Mouse (Mus musculus): ENCODE results near the gene Kirrel3.

DNA sequence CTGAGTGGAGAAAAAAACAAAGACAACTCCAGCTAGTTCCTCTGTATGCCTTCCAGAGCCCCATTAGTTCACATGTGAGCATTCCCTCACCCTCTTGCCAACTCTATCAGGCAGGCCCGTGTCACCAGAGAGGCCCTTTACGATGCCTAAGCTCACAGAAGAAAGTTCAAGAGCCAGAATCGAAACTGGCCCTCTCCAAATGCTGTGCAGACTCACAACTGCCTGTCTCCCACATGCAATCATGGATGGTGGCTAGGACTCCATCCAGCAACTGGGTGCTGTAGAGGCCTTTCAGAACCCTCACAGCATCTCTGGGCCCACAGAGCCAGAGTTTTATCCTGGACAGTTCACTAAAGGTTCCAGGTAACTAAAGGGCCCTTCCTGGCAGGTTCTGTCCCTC lies 470.8 kb downstream of the Kirrel3 start:
- TF ChIP-seq GATA1 (IDR thresholded peaks at IDR 0.05; ENCODE audit: borderline replicate concordance, low read length) (no peak), FLI1 (IDR thresholded peaks at IDR 0.05; ENCODE audit: low read length) (no peak)

Measured in megakaryocyte, embryonic 14.5 days (primary cell).